Mouse (Mus musculus): ENCODE results near the gene Ncoa5.

Gene Ncoa5

GRCm38 (mm10) chr2:165034131-165035057 is at the start of gene Ncoa5:
Ncoa5 (minus strand) TSS chr2:165034867.
- DNase-seq: peak; percentile 96

- no peak for DNase-seq
Measured at GRCm38 (mm10) chr2:165081257-165081656, 46.6 kb upstream of the Ncoa5 start.

GRCm38 (mm10) chr2:165080657-165081056 is 46.0 kb upstream of the Ncoa5 start:
- no peak for DNase-seq

- DNase-seq: no peak
Measured at GRCm38 (mm10) chr2:165078605-165079004, 43.9 kb upstream of the Ncoa5 start.

- no peak for DNase-seq
Measured at GRCm38 (mm10) chr2:165078045-165078444, 43.4 kb upstream of the Ncoa5 start.

GRCm38 (mm10) chr2:165077055-165077454 is 42.4 kb upstream of the Ncoa5 start:
- no peak for DNase-seq

- peak; percentile 92 for DNase-seq
Measured at GRCm38 (mm10) chr2:165074937-165075336, 40.3 kb upstream of the Ncoa5 start.

- peak; percentile 95 for DNase-seq
Measured at GRCm38 (mm10) chr2:165074081-165074884, 39.6 kb upstream of the Ncoa5 start.

- DNase-seq: peak; percentile 94
Measured at GRCm38 (mm10) chr2:165073381-165073781, 38.7 kb upstream of the Ncoa5 start.

- peak; percentile 86 for DNase-seq
Measured at GRCm38 (mm10) chr2:165070096-165070816, 35.6 kb upstream of the Ncoa5 start.

GRCm38 (mm10) chr2:165068806-165069205 is 34.1 kb upstream of the Ncoa5 start:
- DNase-seq: no peak

- no peak for DNase-seq
Measured at GRCm38 (mm10) chr2:165064489-165064888, 29.8 kb upstream of the Ncoa5 start.

- no peak for DNase-seq
Measured at GRCm38 (mm10) chr2:165061638-165062433, 27.2 kb upstream of the Ncoa5 start.

- DNase-seq: no peak
Measured at GRCm38 (mm10) chr2:165059961-165060360, 25.3 kb upstream of the Ncoa5 start.

- no peak for DNase-seq
Measured at GRCm38 (mm10) chr2:165056377-165057085, 21.9 kb upstream of the Ncoa5 start.

GRCm38 (mm10) chr2:165055905-165056304 is 21.2 kb upstream of the Ncoa5 start:
- no peak for DNase-seq

- DNase-seq: peak; percentile 41
Measured at GRCm38 (mm10) chr2:165054888-165055852, 20.5 kb upstream of the Ncoa5 start, which contains the start of gene Cd40. Cd40 (plus strand) TSS chr2:165055627.

- no peak for DNase-seq
Measured at GRCm38 (mm10) chr2:165051566-165051965, 16.9 kb upstream of the Ncoa5 start.

GRCm38 (mm10) chr2:165050826-165051548 is 16.3 kb upstream of the Ncoa5 start:
- no peak for DNase-seq
